Mouse (Mus musculus): ENCODE results near the gene Fance.

DNA sequence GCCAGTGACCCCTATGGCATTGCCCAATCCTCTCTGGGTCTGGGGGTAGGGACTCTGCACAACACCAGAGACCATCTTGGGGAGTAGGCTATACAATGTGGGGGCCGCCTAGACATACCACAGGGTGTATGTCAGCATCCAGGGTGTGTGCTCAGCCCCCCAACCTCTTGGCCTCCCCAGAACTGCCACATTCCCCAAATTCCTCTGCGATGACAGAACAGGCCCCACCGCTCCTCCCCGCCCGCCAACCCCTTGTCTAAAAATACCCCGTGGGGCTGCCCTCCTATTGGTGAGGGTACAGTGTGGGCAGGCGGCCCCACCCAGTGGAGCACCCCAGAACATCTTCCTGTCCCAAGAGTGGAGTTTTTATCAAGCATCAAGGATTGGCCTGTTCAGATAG is 27.3 kb downstream of the Fance start:
- TF ChIP-seq CTCF (IDR thresholded peaks at IDR 0.05; ENCODE audit: low read depth) (no peak), EP300 (IDR thresholded peaks at IDR 0.05; ENCODE audit: low read depth) (no peak)

All from liver, embryonic 14.5 days (tissue).